Comparison of ENCODE assay signal across 25 mouse cellular contexts in the genomic region with DNA sequence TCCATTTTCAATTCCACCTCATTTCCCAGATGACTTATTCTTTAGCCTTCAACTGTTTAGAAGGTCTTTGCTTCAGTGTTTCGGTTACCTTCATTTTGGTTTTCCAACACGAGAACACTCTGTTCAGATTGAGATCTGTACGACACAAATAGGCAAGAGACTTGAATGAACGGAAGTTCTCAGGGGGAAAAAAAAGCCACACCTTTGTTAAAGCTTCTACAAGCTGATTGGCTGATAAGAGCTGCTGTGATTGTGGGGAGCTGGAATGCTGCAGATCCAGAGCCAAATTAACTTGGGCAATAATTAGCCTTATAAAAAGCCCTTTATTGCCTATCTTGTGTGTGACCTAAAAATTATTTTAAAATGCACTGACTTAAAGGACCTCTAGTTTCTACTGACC. TPM values are rescaled to one million over a fixed set of nuclear protein-coding genes. Genes with fewer than 3 reads are reported as not detected.
DNase-seq lines count a peak whose midpoint lies in the region; ATAC-seq and TF ChIP-seq lines count a peak whose summit lies in the region.
"Had no signal": no experiment of that assay in that cellular context is flagged by ENCODE, and none has a peak within 500 bp of the region (broad histone marks: within the 10 kb centered on the region; RNA-seq: fewer than 3 reads in every experiment).

No protein-coding gene starts in this region.

- H3K27me3 ChIP-seq in lung, embryonic 14.5 days (ENCODE audit: insufficient read depth, low read length) = no peaks in the 10 kb centered on the region
- H3K27me3 ChIP-seq: embryonic facial prominence, embryonic 13.5 days; forebrain, embryonic 13.5 days; hindbrain, embryonic 15.5 days had no signal

- H3K4me3 ChIP-seq in gastrocnemius, adult 2 months = no peak overlapping the region
- H3K4me3 ChIP-seq in lung, embryonic 14.5 days (ENCODE audit: low read depth, low read length) = no peak overlapping the region
- no peak overlapping the region for H3K4me3 ChIP-seq in brown adipose tissue, adult 24 weeks (ENCODE audit: insufficient read depth, low read depth, low read length)
- H3K4me3 ChIP-seq: embryonic facial prominence, embryonic 13.5 days; forebrain, embryonic 13.5 days; hindbrain, embryonic 15.5 days had no signal

- TF ChIP-seq CTCF in gastrocnemius, adult 2 months (IDR thresholded peaks at IDR 0.05) = no peak
- no peak for TF ChIP-seq CTCF in lung, embryonic 14.5 days (IDR thresholded peaks at IDR 0.05; ENCODE audit: low read depth)

- no peak overlapping the region for H3K4me2 ChIP-seq in lung, embryonic 14.5 days
- H3K4me2 ChIP-seq: embryonic facial prominence, embryonic 13.5 days; forebrain, embryonic 13.5 days; hindbrain, embryonic 15.5 days had no signal

- no peaks in the 10 kb centered on the region for H3K36me3 ChIP-seq in lung, embryonic 14.5 days (ENCODE audit: insufficient read depth)
- H3K36me3 ChIP-seq: embryonic facial prominence, embryonic 13.5 days; hindbrain, embryonic 15.5 days had no signal

- DNase-seq in gastrocnemius, adult 2 months = no peak
- DNase-seq in gastrocnemius, adult 18-20 months (ENCODE audit: low spot score) = no peak
- DNase-seq in heart, adult 9 months (ENCODE audit: low spot score in 2 of 2) = peak; percentile 50 to 69
- DNase-seq in heart, postnatal 10 days = no peak
- DNase-seq in lung, embryonic 14.5 days = peak; percentile 12
- DNase-seq in lung, postnatal 14 days = no peak
- DNase-seq: adrenal gland, postnatal 10 days; cerebellum, adult 11-12 months; cerebellum, adult 9-10 months; cerebellum, postnatal 25 days; forebrain, postnatal 0 days; gastrocnemius, postnatal 36 days had no signal

- no peak overlapping the region for H3K9ac ChIP-seq in lung, embryonic 14.5 days
- H3K9ac ChIP-seq: embryonic facial prominence, embryonic 13.5 days; forebrain, embryonic 13.5 days; forebrain, postnatal 0 days; hindbrain, embryonic 15.5 days had no signal

- intact Hi-C loops in gastrocnemius, adult 2 months (cut with DNase I) = no loop called here
- intact Hi-C loops in heart, postnatal 10 days (cut with DNase I) = no loop called here

- no peak for ATAC-seq in lung, embryonic 14.5 days (ENCODE audit: insufficient read depth)
- ATAC-seq: forebrain, embryonic 13.5 days; forebrain, postnatal 0 days had no signal

- H3K27ac ChIP-seq in gastrocnemius, adult 2 months = peak overlapping the region; percentile 80
- H3K27ac ChIP-seq in lung, embryonic 14.5 days (ENCODE audit: low read depth) = no peak overlapping the region
- H3K27ac ChIP-seq in brown adipose tissue, adult 24 weeks (replicated peaks; ENCODE audit: low read depth, low read length) = peak overlapping the region; percentile 91
- H3K27ac ChIP-seq: embryonic facial prominence, embryonic 13.5 days; forebrain, embryonic 13.5 days; hindbrain, embryonic 15.5 days had no signal

- H3K9me3 ChIP-seq in lung, embryonic 14.5 days (ENCODE audit: low read depth, low read length) = no peaks in the 10 kb centered on the region
- H3K9me3 ChIP-seq: embryonic facial prominence, embryonic 13.5 days; forebrain, embryonic 13.5 days; hindbrain, embryonic 15.5 days had no signal

- H3K4me1 ChIP-seq in lung, embryonic 14.5 days (ENCODE audit: insufficient read depth) = no peaks in the 10 kb centered on the region
- H3K4me1 ChIP-seq in brown adipose tissue, adult 24 weeks (ENCODE audit: control insufficient read depth, insufficient read depth, insufficient read length, low read length) = no peaks in the 10 kb centered on the region; the same call in 1 of the 2 replicates
- H3K4me1 ChIP-seq: embryonic facial prominence, embryonic 13.5 days; forebrain, embryonic 13.5 days; hindbrain, embryonic 15.5 days had no signal

- 47% methylated on average over 4 of the region's 4 CpGs for WGBS in lung, embryonic 14.5 days

RNA-seq across cellular contexts. Expression of a gene that starts 19.3 kb away (rescaled TPM):
- total RNA-seq in gastrocnemius, adult 2 months (2021) = not detected
- total RNA-seq in gastrocnemius, adult 18-20 months (2021) = not detected
- not detected for total RNA-seq in heart, postnatal 10 days (2021)
- polyA plus RNA-seq in lung, embryonic 14.5 days (2014; fragmentation: Nextera tagmentation; extraction: Ambion mirVana) = not detected in 2 replicates
- not detected in 2 replicates for polyA plus RNA-seq in brown adipose tissue, adult 24 weeks (2012; ENCODE audit: insufficient read depth, insufficient read length, missing spikeins)
- total RNA-seq: adrenal gland, postnatal 10 days; adrenal gland, postnatal 4 days; forebrain, postnatal 0 days; gastrocnemius, adult 8-10 months; gastrocnemius, postnatal 36 days; heart, adult 18-20 months; heart, postnatal 25 days; MEL had no signal
- polyA plus RNA-seq: cortical plate, adult 2 months; forebrain, embryonic 13.5 days; forebrain, postnatal 0 days; heart, embryonic 14.5 days; hindbrain, embryonic 11.5 days; hindbrain, embryonic 15.5 days had no signal

RNA-seq across cellular contexts. Expression of a gene that starts 26.3 kb away (rescaled TPM):
- over 10,000 TPM; 15,929 to 19,962 TPM for total RNA-seq in gastrocnemius, adult 2 months (2021)
- total RNA-seq in gastrocnemius, adult 18-20 months (2021) = over 10,000 TPM; 19,257 to 20,060 TPM
- total RNA-seq in heart, postnatal 10 days (2021) = 1 to 10 TPM; 1.9 to 4.3 TPM
- polyA plus RNA-seq in lung, embryonic 14.5 days (2014; fragmentation: Nextera tagmentation; extraction: Ambion mirVana) = 0.86 and 1.6 TPM in 2 replicates
- polyA plus RNA-seq in brown adipose tissue, adult 24 weeks (2012; ENCODE audit: insufficient read depth, insufficient read length, missing spikeins) = 232 and 484 TPM in 2 replicates
- total RNA-seq: MEL had no signal

RNA-seq across cellular contexts. Expression of a gene that starts 27.5 kb away (rescaled TPM):
- total RNA-seq in gastrocnemius, adult 2 months (2021) = 100 to 1,000 TPM; 411 to 467 TPM
- total RNA-seq in gastrocnemius, adult 18-20 months (2021) = 100 to 1,000 TPM; 445 to 450 TPM
- 100 to 1,000 TPM; 501 to 525 TPM for total RNA-seq in heart, postnatal 10 days (2021)
- 239 and 240 TPM in 2 replicates for polyA plus RNA-seq in lung, embryonic 14.5 days (2014; fragmentation: Nextera tagmentation; extraction: Ambion mirVana)
- 1,099 and 1,150 TPM in 2 replicates for polyA plus RNA-seq in brown adipose tissue, adult 24 weeks (2012; ENCODE audit: insufficient read depth, insufficient read length, missing spikeins)

RNA-seq across cellular contexts. Expression of a gene that starts 32.8 kb away (rescaled TPM):
- total RNA-seq in gastrocnemius, adult 2 months (2021) = 1 to 10 TPM; 1.5 to 1.8 TPM
- total RNA-seq in gastrocnemius, adult 18-20 months (2021) = 1 to 10 TPM; 1.1 to 2.4 TPM
- total RNA-seq in heart, postnatal 10 days (2021) = 1 to 10 TPM; 1.7 to 5.1 TPM
- 3.0 TPM in 1 of 2 replicates, not detected in the other for polyA plus RNA-seq in lung, embryonic 14.5 days (2014; fragmentation: Nextera tagmentation; extraction: Ambion mirVana)
- 3.0 and 3.8 TPM in 2 replicates for polyA plus RNA-seq in brown adipose tissue, adult 24 weeks (2012; ENCODE audit: insufficient read depth, insufficient read length, missing spikeins)
- polyA plus RNA-seq: C2C12; embryonic facial prominence, embryonic 13.5 days; forebrain, embryonic 13.5 days; forebrain, postnatal 0 days; heart, embryonic 14.5 days; hindbrain, embryonic 11.5 days had no signal

RNA-seq across cellular contexts. Expression of a gene that starts 41.8 kb away (rescaled TPM):
- total RNA-seq in gastrocnemius, adult 2 months (2021) = 1 to 10 TPM; 3.0 to 4.1 TPM
- total RNA-seq in gastrocnemius, adult 18-20 months (2021) = 1 to 10 TPM; 3.2 to 5.0 TPM
- 1 to 10 TPM; 1.0 to 1.1 TPM for total RNA-seq in heart, postnatal 10 days (2021)
- 3.4 and 4.0 TPM in 2 replicates for polyA plus RNA-seq in lung, embryonic 14.5 days (2014; fragmentation: Nextera tagmentation; extraction: Ambion mirVana)
- polyA plus RNA-seq in brown adipose tissue, adult 24 weeks (2012; ENCODE audit: insufficient read depth, insufficient read length, missing spikeins) = 1.5 TPM in 1 of 2 replicates, not detected in the other
- total RNA-seq: MEL had no signal

Comparison
In these comparisons a context has a peak if more than half of its experiments do, and no peak if none do; other contexts are left out.
1. DNase-seq: peak in heart, adult 9 months (2 of 2) and lung, embryonic 14.5 days (single experiment); none in gastrocnemius, adult 2 months (single experiment), gastrocnemius, adult 18-20 months (single experiment), heart, postnatal 10 days (0 of 2) and lung, postnatal 14 days (single experiment).
2. RNA of a gene that starts 26.3 kb away (total RNA-seq): 19,257 to 20,060 TPM in gastrocnemius, adult 18-20 months and 15,929 to 19,962 TPM in gastrocnemius, adult 2 months; 1.9 to 4.3 TPM in heart, postnatal 10 days; every median in the first group is over 1,000 times any median in the second.